Mouse (Mus musculus) heart, embryonic 10.5 days (tissue): ENCODE measurements at regions not wholly inside any gene's neighbourhood (a gene's known extent, or its start where the extent isn't known, plus 50 kb on each side); places are given as distances from the start of the nearest gene placed in this dataset.

Experiments used
- DNase-seq: peaks from one replicate; pipeline ENCODE4 v3.0.0-alpha.2; 2017; ENCODE audit warnings: low spot score
- H3K27ac ChIP-seq: fragments of 300-500 bp; sonication (generic); 2 replicates; pipeline ENCODE4 v1.5.1; 2016; ENCODE audit warnings: mild to moderate bottlenecking
- H3K27me3 ChIP-seq: fragments of 300-500 bp; sonication (generic); 2 replicates; pipeline ENCODE4 v1.6.1; 2016; ENCODE audit warnings: mild to moderate bottlenecking; ENCODE audit not compliant: poor library complexity, insufficient read depth, severe bottlenecking
- H3K36me3 ChIP-seq: fragments of 300-500 bp; sonication (generic); 2 replicates; pipeline ENCODE4 v1.6.1; 2016; ENCODE audit warnings: mild to moderate bottlenecking, moderate library complexity
- H3K4me1 ChIP-seq: fragments of 300-500 bp; sonication (generic); 2 replicates; pipeline ENCODE4 v1.6.1; 2016; ENCODE audit warnings: mild to moderate bottlenecking
- H3K4me3 ChIP-seq: fragments of 300-500 bp; sonication (generic); 2 replicates; pipeline ENCODE4 v1.5.1; 2016; ENCODE audit warnings: mild to moderate bottlenecking, moderate library complexity
- H3K9me3 ChIP-seq: fragments of 300-500 bp; sonication (generic); 2 replicates; pipeline ENCODE4 v1.6.1; 2016; ENCODE audit warnings: mild to moderate bottlenecking, moderate library complexity
- WGBS: fragments of 180-500 bp; shearing (Covaris S2); methylation state at CpG from one replicate; pipeline ENCODE4 v1.1.7; 2016; 5-methylcytosine and 5-hydroxymethylcytosine counted together

DNA sequence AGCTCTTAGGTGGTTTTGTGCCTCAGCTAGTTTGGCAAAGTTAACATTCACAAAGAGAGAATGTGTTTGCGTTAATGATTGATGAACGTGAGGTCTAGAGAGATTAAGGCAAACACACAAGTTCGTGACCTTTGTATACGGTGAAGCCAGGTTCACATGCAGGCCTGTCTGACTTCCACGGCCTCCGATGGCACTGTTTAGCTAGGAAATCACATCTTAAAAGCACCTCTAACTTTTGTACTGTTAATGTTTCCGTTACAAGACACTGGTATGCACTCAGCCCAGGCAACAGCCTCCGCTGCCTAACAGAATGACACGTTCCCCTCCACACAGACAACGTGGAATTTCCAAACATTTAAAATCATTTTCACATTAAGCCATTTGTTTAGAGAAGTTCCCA, 94.3 kb upstream of the Ppp1r12a start:
- DNase-seq: no peak
- no peaks in the 10 kb centered on the region for H3K36me3 ChIP-seq
- WGBS: 59% methylated on average over 10 of the region's 10 CpGs
- H3K27me3 ChIP-seq: no peaks in the 10 kb centered on the region
- no peaks in the 10 kb centered on the region for H3K9me3 ChIP-seq
- no peak overlapping the region for H3K27ac ChIP-seq
- H3K4me1 ChIP-seq: peaks cover 3% of the 10 kb centered on the region; the same call in 1 of the 2 replicates
- H3K4me3 ChIP-seq: no peak overlapping the region

DNA sequence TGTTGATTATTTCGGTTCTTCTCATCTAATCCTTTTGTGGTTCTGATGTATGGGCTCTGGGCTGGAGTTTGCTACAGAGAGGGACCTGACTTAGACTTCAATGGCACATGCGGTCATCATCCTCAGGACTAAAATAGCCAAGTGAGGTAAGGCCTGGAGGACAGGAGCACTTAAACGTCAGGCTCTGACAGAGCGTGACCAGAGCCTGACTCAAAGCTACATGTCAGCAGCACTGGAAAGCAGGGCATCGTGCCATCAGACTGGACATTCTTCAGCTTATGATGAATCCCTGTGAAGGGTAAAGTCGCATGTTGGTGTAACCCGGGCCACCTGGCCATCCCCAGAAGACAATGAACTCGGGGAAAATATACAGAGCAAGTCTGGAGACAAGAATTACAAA, 95.8 kb upstream of the Ppp1r12a start:
- Histone ChIP-seq H3K9me3 (no peaks in the 10 kb centered on the region), H3K27me3 (no peaks in the 10 kb centered on the region), H3K27ac (peak overlapping the region; percentile 1; the same call in 1 of the 2 replicates), H3K4me3 (no peak overlapping the region), H3K36me3 (no peaks in the 10 kb centered on the region), H3K4me1 (peaks cover 3% of the 10 kb centered on the region; the same call in 1 of the 2 replicates)
- 58% methylated on average over 8 of the region's 8 CpGs for WGBS
- peak; percentile 76 for DNase-seq

DNA sequence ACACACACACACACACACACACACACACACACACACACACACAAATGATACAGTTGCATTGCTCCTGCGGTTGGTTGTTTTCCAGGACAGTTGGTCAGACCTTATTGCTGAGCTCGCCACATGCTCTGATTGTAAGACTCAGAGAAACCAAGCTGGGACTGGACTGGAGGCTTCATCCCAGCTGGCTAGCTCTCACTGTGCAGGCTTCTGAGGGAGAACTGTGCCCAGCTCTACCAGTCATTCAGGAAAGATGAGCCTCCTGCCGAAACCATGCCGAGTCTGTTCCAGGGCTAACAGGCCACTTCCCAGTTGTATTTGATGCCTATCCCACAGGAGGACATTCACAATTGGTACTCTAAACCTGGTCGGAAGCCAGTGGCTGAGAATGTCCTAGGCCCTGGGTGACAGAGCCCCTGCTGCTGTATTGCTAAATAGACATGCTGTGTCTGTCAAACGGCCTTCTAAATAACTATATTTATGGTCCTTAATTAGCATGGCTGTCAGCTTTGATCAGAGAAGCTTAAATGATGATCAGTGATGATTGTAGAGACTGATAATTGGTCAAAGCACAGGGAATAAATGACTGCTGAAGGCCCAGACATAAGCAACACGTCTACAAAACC, 100.1 kb upstream of the Ppp1r12a start:
- DNase-seq: no peak

DNA sequence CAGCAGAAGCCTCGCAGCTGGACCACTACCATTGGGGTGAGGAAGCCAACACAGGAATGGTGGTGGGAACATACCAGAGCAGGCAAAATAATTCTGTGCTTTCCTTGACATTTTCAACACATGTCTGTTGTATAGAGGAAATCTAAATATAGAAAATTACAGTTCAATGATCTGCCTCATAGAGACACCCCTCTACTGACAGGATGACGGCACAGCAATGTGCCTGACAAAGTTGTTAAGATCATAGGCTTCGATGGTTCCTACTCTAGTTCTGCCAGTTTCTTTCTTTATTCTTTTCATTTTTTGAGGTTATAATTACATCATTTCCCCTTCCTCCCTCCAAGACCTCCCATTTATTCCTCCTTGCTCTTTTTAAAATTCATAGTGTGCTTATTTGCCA, 101.4 kb upstream of the Ppp1r12a start:
- H3K4me1 ChIP-seq: no peaks in the 10 kb centered on the region
- 75% methylated on average over 3 of the region's 3 CpGs for WGBS

More for the DNA sequence above, 100.1 kb upstream of the Ppp1r12a start:
- Histone ChIP-seq H3K27ac (no peak overlapping the region), H3K4me1 (peaks cover 3% of the 10 kb centered on the region; the same call in 1 of the 2 replicates), H3K9me3 (no peaks in the 10 kb centered on the region), H3K36me3 (no peaks in the 10 kb centered on the region), H3K4me3 (no peak overlapping the region), H3K27me3 (no peaks in the 10 kb centered on the region)
- 73% methylated on average over 7 of the region's 7 CpGs for WGBS

DNA sequence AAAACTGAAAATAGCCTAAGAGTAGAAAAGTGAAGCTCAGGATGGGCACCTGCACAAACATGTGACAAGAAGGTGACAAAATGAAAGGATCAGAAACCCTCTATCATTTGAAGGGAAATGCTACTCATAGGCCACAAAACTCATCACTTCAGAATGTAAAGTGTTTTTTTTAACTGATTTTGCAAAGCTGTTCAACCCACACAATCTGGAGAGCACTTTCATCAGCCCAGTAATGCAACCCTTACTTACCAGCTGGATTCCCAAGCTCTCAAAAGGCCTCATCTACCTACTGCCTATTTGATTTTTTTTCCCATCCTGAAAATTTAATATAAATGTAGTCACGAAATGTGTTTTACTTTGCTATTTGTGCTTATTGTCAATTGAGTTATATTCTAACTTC, 110.4 kb upstream of the Ppp1r12a start:
- 94% methylated on average over 1 of the region's 1 CpGs for WGBS
- Histone ChIP-seq H3K27ac (no peak overlapping the region), H3K4me1 (no peaks in the 10 kb centered on the region), H3K36me3 (no peaks in the 10 kb centered on the region), H3K4me3 (no peak overlapping the region), H3K27me3 (no peaks in the 10 kb centered on the region), H3K9me3 (no peaks in the 10 kb centered on the region)
- no peak for DNase-seq

More for the DNA sequence above, 101.4 kb upstream of the Ppp1r12a start:
- Histone ChIP-seq H3K36me3 (no peaks in the 10 kb centered on the region), H3K4me3 (no peak overlapping the region), H3K27ac (no peak overlapping the region), H3K27me3 (no peaks in the 10 kb centered on the region), H3K9me3 (no peaks in the 10 kb centered on the region)
- no peak for DNase-seq

DNA sequence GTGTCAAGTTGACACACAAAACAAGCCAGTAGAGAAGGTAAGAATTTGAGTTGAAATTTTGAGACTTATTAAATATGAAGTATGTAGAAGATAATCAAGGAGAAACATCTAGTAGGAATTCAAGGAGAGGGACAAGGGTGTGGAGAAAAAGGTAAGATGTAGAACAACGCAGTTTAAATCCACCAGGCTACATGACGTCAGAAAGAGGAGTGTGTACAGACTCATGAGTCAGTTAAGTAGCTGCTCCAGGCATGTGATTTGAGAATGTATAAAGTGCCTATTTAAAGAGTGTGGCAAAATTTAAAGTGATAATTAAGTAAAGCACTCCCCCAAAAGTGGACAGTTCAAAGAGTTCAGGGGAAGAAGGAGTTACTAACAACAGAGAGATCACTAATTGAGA, 113.6 kb upstream of the Ppp1r12a start:
- no peaks in the 10 kb centered on the region for H3K4me1 ChIP-seq
- no peak overlapping the region for H3K4me3 ChIP-seq
- no peaks in the 10 kb centered on the region for H3K27me3 ChIP-seq
- no peak overlapping the region for H3K27ac ChIP-seq
- no peaks in the 10 kb centered on the region for H3K9me3 ChIP-seq
- DNase-seq: no peak
- H3K36me3 ChIP-seq: no peaks in the 10 kb centered on the region
- WGBS: 78% methylated on average over 2 of the region's 2 CpGs

DNA sequence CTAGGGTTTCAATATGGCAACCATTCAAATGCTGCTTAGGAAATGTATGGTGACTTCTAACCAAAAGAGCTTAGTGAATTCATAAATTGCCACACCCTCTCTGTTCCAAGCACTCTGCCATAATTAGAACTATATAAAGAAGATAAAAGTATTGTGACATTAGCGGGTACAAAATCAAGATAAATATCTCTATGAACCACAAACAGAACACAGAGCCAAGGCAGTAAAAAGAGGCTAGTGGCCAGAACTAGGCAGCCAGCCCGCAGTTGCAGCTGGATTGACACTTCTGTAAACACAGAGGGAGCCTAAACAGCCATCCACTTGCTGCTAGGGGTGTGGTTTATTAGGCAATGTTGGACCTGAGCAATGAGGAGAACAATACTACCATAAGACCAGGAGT, 118.5 kb upstream of the Ppp1r12a start:
- 47% methylated on average over 2 of the region's 2 CpGs for WGBS
- no peak for DNase-seq
- Histone ChIP-seq H3K36me3 (no peaks in the 10 kb centered on the region), H3K27ac (no peak overlapping the region), H3K4me3 (no peak overlapping the region), H3K9me3 (no peaks in the 10 kb centered on the region), H3K27me3 (no peaks in the 10 kb centered on the region), H3K4me1 (no peaks in the 10 kb centered on the region)

DNA sequence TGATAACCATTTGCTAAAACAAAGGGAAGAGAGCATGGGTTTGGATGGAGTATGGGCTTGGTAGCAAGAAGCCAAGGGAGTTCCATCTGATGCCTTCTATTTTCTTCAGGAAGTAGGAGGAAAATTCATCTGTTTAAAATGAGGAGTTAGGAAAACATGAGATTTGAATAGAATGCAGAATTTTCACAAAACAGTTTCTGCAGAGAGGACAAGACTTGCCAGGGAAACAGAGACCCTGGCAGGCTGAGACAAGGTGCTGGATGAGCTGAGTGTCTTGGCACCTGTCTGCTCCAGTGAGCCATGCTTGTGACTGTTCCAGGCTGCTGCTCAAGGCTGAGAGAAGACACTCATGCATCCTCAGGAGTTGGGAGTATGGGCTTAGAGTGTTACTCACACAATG, 122.0 kb upstream of the Ppp1r12a start:
- Histone ChIP-seq H3K4me1 (no peaks in the 10 kb centered on the region), H3K27ac (no peak overlapping the region), H3K36me3 (no peaks in the 10 kb centered on the region), H3K27me3 (no peaks in the 10 kb centered on the region), H3K4me3 (no peak overlapping the region), H3K9me3 (no peaks in the 10 kb centered on the region)
- no peak for DNase-seq

DNA sequence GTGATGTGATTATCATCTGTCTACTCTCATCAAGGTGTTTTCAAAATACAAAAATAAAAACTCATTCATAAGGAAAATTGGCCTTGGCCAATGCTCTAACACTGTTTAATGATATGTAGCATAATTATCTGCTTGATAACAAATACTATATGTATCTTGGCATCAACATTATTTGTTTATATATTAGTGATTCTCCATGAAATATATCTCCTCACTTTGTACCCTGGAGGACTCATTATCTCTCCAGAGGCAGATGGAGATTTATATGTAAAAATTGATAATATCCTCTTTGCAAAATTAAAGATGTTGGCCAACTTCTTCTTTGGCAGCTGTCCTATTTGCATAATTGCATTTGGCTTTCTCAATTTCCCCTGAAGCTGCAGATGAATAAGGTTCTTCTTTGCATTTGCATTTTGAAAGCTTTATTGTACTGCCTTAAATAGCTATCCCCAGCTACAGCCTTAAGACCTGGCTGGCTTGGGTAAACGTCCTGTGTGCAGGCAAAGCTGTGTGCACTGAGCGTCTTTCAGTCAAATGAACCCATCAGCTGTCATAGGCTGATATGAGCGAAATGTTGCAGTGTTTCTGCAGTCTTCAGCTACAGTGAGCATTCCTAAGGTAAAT, 124.7 kb upstream of the Otogl start:
- no peaks in the 10 kb centered on the region for H3K9me3 ChIP-seq
- WGBS: 55% methylated on average over 3 of the region's 3 CpGs
- H3K27ac ChIP-seq: no peak overlapping the region
- peaks cover 7% of the 10 kb centered on the region; the same call in 1 of the 2 replicates for H3K4me1 ChIP-seq
- H3K36me3 ChIP-seq: no peaks in the 10 kb centered on the region
- no peak overlapping the region for H3K4me3 ChIP-seq
- DNase-seq: no peak
- no peaks in the 10 kb centered on the region for H3K27me3 ChIP-seq

DNA sequence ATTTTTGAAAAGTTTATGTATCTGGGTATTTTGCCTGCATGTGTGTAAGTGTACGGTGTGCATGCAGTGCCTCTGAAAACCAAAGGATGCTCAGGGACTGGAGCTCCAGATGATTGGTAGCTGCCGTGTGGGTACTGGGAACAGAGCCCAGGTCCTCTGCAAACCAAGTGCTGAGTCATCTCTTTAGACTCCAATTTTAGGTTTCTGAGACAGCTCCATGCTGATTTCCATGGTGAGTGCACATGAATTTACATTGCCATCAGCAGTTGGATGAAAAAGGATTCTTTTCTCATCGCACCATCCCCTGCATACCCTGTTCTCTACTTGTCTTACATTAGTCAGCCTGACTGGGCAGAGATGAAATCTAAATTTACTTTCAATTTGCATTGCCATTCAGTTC, 122.1 kb upstream of the Otogl start:
- no peaks in the 10 kb centered on the region for H3K36me3 ChIP-seq
- H3K27me3 ChIP-seq: no peaks in the 10 kb centered on the region
- no peaks in the 10 kb centered on the region for H3K9me3 ChIP-seq
- 91% methylated on average over 3 of the region's 3 CpGs for WGBS
- no peak for DNase-seq
- H3K27ac ChIP-seq: no peak overlapping the region
- H3K4me1 ChIP-seq: peaks cover 7% of the 10 kb centered on the region; the same call in 1 of the 2 replicates
- H3K4me3 ChIP-seq: no peak overlapping the region

DNA sequence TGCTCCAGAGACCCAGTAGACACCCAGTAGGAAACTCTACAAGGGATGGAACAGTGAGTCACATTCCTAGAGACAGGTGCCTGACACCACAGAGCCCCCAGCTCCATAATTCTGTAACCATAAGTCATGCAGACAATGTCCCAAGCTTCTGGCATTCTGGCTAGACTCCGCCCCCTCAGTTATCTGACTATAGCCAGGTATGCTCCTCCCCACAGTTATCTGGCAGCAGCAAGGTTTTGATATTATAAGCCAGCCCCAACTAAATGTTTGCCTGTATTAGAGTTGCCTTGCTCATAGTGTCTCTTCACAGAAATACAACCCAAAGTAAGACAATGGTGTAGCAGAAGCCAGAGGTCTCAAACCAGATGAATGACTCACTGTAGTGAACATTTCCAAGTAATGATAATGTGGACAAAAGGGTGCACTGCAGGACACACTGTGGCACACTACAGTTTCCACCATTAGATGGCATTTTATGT, 121.4 kb upstream of the Otogl start:
- WGBS: 96% methylated on average over 1 of the region's 1 CpGs
- no peak overlapping the region for H3K4me3 ChIP-seq
- DNase-seq: no peak
- H3K36me3 ChIP-seq: no peaks in the 10 kb centered on the region
- H3K27ac ChIP-seq: no peak overlapping the region
- no peaks in the 10 kb centered on the region for H3K9me3 ChIP-seq
- H3K4me1 ChIP-seq: peaks cover 7% of the 10 kb centered on the region; the same call in 1 of the 2 replicates
- H3K27me3 ChIP-seq: no peaks in the 10 kb centered on the region

DNA sequence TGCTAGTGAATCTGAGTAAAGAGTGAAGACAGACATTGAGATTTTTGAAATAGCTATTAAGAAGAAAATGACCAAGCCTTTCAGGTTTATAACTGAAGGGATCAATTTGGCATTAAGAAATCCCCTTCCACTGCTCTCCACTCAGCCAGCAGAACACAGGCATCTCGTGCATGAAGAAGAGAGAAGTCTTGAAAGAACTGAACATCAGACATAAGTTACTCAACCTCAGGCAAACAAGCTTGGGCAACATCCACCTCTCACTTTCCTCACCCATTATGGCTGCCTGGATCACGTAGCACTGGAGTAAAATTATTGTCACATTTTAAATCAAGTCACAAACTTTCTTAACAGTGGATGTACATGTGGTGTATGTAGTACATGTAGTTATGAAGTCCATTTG, 115.6 kb upstream of the Otogl start:
- H3K27me3 ChIP-seq: no peaks in the 10 kb centered on the region
- H3K4me3 ChIP-seq: no peak overlapping the region
- H3K36me3 ChIP-seq: no peaks in the 10 kb centered on the region
- no peaks in the 10 kb centered on the region for H3K9me3 ChIP-seq
- no peak for DNase-seq
- H3K4me1 ChIP-seq: peaks cover 7% of the 10 kb centered on the region; the same call in 1 of the 2 replicates
- 83% methylated on average over 2 of the region's 2 CpGs for WGBS
- H3K27ac ChIP-seq: no peak overlapping the region

DNA sequence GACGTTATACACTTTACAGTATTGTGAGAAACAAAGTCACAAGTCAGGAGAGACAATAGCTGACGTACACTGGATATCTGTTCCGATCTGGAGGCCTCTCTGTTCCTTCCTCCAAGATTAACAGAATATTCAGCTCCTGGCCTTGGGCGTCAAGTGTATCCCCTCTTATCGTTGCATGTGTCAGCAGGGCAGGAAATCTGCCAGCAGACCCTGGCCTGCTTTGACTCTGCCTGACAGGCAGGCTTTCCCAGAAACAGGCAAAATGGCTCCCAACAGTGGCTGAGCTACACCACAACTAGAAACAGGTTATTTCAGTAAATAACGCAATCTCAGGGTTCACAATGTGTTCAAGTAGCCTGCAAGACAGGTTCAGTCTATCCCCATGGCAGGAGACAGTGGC, 112.3 kb upstream of the Otogl start:
- no peak overlapping the region for H3K27ac ChIP-seq
- peak; percentile 76 for DNase-seq
- 35% methylated on average over 6 of the region's 6 CpGs for WGBS
- no peaks in the 10 kb centered on the region for H3K9me3 ChIP-seq
- no peaks in the 10 kb centered on the region for H3K4me1 ChIP-seq
- H3K27me3 ChIP-seq: no peaks in the 10 kb centered on the region
- H3K36me3 ChIP-seq: no peaks in the 10 kb centered on the region
- H3K4me3 ChIP-seq: no peak overlapping the region
